Mouse (Mus musculus): ENCODE measurements around the gene Otulinl.
"Not testable (repeated sequence)": the region's sequence is repeated elsewhere in the genome, so short reads cannot be mapped to it uniquely, and the experiment has no call there.

Gene Otulinl

DNA sequence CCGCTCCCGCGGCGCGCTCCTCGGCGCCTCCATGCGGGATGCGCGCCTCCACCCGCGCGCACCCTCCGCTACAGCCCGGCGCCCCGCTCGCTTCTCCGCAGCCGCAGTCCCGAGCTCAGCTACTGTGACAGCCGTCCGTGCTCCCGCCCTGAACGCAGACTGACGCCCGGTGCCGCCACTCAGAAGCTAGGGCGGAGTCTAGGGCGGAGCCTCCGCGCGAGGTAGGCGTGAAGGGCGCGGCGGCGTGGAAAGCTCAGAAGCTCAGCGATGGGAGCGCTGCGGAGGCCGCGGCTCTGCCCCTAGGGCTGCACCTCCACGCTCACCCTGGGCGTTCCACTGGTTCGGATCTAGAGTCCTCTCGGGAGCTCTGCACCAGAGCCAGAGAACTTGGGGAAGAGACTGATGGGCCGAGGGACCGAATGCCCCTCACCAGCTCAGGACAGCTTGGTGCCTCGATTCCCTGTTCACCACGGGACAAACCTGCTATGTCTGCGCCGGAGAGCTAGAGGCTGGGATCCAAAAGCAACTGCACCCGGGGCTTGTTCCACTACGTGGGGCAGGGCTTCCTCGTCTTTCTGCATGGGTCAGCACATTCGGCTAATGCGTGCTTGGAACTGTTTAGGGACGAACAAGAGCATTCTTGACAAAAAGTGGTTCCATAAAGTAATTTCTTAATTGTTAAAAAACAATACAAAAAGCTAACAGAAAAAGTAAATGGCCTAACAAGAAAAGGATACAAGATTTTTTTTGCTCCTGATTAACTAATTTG is at the start of gene Otulinl:
Gene Otulinl (minus strand): TSS at position 161 of the 769 bp plus-strand sequence.
- no peak for DNase-seq (ENCODE audit: extremely low read depth, low read depth)

DNA sequence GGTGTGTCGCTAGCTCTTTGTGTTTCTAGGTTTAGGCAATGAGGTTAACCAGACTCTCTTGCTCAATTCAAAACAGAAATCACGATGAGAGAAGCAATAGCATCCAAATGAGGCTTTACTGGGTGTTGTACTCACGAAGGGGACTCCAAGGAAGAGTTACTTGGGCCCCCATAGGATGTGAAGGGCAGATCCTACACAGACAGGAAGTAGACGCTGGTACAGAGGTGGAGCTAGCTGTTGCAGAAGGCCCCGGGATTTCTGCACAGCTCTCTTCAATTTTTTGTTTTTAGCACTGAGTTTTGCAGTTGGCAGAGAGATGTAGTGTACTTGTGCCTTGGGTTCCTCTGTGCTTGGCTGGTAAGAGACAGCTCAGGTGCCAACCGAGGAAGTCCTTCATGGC is 44.8 kb upstream of the Otulinl start:
- DNase-seq (ENCODE audit: extremely low read depth, low read depth), result no peak

DNA sequence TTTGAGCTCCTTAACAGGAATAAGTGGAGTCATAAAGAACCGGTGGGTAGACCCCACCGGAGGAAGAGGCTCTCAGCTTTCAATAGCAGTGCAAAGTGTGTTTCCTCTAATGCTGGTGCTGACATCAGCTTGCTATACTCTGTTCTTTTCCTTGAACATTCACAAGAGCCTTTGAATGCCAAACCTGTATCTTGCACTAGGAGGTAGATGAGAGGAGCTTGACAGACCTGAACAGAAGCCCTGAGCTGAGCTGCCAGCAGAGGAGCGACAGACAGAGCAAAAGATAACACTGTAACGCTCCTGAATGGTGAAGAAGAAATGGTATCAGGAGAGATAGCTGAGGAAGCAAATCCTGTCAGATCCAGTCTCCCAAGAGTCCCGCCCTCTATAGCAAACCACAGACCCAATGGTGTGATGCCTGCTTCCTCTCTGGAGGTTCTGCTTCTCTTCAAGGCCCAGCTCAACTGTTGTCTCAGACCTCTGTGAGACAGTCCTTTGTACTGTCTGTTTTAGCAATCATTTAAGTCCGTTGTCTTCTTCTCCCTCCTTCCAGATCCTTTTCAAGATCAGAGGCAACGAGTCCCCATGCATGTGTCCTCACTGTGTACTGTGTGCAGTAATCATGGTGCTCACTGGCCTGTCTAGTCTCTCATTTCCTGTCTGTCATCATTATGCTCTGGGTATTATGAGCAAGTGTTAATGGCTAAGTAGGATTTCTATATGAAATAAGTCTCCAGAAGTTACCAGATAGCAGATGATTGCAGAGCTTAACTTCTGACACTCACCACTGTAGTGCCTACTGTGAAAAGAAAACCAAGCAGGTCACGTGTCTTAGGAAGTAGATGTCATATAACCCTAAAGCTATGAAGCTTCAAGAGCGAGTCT is 43.7 kb upstream of the Otulinl start:
- peak; percentile 86 for DNase-seq (ENCODE audit: extremely low read depth, low read depth)

DNA sequence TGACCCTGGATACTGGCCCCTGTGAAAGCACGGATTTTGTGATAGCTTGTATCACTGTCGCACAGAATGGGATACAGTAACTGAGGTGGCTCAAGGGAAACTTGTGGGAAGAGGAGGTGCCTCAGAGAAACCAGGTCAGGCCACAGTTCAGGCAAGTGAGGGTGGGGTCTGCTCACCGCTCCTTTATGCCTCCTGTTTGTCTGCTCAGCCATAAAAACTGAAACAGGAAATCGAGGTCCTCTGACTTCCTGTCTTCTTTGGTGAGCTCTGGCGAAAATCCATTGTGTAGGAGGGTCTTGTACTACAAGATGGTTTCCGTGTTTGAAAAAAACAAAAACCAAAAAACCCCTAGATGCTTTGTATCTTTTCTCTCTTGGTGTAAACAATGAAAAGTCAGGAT is 42.9 kb upstream of the Otulinl start:
- peak; percentile 39 for DNase-seq (ENCODE audit: extremely low read depth, low read depth)

DNA sequence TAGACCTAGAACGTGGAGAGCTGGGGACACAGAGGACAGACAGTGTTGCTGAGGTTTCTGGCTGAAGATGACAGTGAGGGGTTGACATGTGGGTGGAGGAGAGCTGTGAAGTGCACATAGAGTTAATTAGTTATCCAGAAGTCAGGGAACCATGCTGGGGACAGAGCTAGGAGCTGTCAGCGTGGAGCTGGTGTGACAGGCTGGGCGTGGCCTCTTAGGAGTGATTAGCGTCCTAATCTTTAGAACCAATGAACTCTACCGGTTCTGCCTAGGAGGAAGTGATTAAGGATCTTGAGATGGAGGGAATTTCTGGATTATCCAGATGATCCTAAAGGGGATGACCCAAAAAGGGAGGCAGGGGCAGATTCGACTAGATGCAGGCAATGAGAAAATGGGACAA is 42.4 kb upstream of the Otulinl start:
- peak; percentile 52 for DNase-seq (ENCODE audit: extremely low read depth, low read depth)

DNA sequence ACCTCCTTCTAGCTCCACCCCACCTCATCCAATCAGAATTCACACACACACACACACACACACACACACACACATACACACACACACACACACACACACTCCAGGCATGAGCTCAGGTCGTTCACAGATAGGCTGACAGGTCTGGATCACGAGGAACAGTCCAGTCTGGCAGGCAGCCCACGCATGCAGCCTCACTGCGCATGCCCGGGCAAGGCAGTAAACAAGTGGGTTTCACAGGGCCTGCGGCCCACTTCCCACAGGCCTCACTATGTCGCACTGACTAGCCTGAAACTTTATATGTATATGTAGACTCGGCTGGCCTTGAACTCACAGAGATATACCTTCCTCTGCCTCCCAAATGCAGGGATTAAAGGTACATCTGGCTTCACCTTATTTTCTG is 38.9 kb upstream of the Otulinl start:
- not testable (repeated sequence) for DNase-seq (ENCODE audit: extremely low read depth, low read depth)

DNA sequence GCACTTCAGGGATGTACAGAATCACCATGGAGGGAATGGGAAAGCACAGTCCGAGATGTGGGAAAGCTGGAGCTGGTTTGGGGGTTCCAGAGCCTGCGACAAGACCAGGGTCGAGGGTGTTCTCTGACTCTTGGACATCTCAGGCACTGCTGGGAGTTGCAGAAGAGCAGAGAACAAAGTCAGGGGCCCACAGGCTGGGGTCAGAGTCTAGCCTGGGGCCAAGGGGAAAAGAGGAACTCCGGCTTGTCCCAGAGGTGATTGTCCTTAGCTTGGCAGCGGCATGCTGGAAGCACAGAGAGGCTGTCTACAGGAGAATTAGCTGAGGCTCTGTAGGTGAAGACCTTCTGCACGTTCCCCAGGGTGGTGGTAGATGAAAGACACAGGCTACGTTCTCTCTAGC is 37.3 kb upstream of the Otulinl start:
- DNase-seq (ENCODE audit: extremely low read depth, low read depth), result no peak

DNA sequence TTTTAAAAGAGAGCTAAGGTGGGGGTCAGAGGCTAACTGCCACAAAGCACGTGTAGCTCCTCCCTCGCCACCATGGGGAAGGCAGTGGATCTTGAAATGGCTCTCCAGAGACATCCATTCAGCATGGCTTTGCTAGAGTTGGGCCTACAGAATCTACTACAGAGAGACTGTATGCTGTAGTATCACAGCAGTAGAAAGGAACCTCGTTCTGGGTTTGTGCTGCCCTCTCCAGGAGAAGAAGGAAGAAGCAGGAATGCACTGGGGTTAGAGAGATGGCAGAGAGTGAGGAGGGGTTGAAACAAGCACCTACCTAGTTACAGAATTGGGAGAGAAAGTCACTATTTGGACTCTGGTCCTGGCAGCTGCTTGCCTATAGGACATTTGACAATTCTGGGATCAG is 34.0 kb upstream of the Otulinl start:
- peak; percentile 33 for DNase-seq (ENCODE audit: extremely low read depth, low read depth)

DNA sequence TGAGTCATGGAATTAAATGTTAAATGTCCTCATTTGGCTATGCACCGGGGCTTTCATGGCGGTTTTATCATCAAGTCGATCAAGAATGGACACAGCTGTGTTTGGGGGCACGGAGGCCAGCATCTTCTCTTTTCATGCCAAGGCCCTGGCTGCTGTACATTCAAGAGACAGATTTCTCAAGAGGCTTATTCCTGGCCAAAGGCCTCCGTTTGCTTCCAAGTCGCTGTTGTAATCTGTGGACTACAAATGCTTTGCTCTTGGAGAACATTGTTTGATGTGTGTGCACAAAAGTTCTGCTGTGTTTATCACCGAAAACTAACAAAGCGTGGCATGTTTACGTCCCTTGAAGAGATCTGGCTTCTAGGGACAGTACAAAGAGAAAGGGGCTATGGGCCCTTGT is 29.3 kb upstream of the Otulinl start:
- no peak for DNase-seq (ENCODE audit: extremely low read depth, low read depth)

DNA sequence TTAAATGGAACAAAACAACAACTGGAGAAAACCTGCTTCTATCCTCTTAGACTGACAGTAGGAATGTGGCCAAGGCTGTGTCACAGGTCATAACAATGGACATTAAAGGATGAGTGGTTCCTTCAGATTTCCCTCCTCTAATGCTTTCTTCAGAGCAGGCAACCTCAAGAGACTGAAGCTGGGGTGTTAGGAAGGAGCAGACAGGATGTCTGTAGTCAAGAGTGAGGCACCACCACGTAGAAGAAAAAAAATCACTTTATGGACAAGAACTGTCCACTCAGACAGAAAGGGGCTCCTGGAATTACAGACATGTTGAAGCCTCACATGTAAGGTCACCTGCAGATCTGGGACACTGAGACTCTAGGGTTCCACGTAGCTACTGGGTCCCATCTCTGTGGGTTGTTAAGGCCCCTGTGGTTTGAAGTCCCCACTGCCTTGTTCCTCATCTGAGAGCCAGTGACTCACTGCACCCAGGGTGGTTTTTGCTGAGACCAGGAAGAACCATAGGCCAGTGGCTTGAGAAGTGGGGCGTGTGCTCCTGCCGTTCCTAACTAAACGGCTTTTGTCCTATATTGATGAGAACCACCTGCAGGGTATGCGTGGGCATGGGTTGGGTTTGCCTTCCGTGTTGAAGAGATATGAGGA is 27.7 kb upstream of the Otulinl start:
- DNase-seq (ENCODE audit: extremely low read depth, low read depth), result no peak

DNA sequence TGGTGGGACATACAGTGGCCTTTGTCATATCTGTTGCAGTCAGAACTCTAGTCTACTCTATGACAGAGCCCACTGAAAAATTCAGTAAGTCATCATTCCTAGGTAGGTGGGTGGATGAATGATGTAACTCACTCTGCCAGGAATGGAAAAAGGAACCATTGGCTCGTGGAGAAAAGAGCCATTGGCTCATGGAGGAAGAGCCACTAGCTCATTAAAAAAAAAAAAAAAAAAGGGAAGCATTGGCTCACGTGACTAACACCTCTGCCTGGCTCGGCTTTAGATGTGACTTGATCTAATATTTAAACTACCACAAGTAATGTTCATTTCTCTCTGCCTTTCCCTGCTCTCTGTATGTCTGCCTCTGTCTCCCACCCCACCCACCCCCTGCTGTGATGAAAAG is 27.1 kb upstream of the Otulinl start:
- peak; percentile 50 for DNase-seq (ENCODE audit: extremely low read depth, low read depth)

DNA sequence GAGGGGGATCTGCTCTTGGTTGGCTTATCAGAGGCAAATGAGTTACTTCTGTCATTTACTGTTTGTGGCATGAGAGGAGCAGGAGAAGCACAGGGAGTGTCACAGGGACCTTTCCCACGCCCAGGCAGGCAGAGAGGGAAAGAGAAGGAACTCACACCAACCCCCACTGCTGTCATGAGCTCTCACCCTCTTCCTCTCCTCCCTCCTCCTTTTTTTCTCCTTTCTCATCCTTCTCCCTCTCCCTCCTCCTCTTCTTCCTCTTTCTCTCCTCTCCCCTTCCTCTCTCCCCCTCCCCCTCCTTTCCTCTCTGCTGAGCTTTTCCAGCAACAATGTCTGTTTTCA is 21.6 kb upstream of the Otulinl start:
- peak; percentile 18 for DNase-seq (ENCODE audit: extremely low read depth, low read depth)

DNA sequence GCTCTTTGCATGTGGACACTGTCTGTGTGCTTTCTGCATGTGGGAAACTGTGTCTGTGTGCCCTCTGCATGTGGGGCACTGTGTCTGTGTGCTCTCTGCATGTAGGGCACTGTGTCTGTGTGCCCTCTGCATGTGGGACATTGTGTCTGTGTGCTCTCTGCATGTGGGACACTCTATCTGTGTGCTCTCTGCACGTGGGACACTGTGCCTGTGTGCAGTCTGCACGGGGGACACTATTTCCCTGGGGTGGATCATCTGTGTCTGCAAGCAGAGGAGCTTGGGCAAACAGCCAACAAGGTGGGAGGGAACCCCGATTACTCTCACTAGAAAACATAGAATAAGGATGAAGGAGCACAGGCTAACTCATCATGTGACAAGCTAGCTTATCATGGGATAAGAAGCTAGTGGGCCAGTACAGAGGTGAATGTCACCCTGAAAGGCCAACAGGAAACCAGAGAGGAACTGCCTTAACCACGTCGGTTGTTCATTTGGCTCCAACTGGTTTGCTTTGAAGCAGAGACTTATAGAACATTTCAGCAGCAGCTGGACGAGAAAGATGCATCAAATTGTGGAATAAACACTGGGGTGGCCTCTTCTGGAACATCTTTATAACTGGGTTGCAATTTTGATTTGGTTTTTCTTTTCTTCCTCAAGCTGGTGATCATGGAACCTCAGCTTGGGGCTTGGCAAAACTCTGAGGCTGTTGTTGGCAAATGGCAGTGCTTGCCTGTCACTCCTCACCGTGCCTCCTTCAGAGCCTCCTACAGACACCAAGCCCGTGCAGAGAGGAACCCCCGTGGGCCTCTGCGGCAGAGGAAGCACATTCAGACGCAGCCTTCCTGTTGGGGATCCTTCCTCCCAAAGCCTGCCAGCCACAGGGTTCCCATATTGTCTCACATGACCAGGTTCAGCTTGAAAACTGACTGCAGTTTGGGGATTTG is 20.9 kb upstream of the Otulinl start:
- DNase-seq (ENCODE audit: extremely low read depth, low read depth), result peak; percentile 38

DNA sequence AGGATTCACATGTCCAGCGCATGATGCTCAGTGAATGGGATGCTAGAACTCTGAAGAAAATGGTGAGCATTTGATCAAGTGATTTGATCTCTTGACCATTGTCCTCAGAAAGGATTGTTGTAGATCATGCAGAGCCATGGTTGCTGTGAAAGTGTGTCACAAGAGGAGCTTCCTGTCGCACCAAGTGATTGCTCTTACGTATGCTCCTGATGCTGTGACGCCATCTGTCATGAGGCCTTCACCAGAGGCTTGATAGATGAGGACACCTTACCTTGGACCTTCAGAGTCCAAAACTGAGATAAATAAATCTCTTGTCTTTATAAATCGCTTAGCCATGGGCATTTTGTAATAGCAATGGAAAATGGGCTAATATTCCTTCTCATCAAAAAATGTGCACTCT is 16.3 kb upstream of the Otulinl start:
- no peak for DNase-seq (ENCODE audit: extremely low read depth, low read depth)

DNA sequence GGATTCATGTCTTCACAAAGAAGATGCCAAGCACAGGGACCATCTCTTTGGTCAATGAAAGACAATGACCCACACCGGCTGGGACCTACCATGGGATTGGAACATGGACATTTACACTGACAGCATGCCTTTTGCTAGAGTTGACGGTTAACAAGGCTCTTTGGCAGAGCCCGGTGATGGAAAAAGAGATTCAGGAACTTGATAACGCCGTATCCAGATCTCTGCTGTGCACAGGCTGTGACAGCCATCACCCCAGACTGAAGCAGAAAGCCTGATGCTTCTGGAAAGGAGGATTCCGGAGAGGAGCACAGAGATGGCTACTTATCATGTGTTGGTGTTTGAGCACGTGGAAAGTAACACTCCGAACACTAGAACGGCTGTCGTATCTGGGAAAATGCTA is 11.9 kb upstream of the Otulinl start:
- DNase-seq (ENCODE audit: extremely low read depth, low read depth), result no peak

DNA sequence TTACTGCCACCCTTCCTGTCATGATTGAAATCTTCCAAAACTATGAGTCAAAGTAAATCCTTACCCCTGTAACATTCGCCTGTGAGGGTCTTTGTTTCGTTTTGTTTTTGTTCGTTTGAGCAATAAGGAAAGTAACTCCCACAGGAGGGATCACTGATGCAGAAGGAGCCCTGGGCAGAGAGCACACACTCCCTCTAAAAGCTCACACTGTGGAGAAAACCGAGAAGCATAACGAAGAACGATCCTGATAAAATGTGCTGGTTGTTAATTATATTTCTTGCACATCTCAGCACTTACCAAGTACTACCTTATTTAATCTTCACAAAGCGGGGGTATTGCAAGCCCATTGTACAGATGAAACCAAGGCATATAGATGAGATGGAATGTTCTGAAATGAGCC is 10.8 kb upstream of the Otulinl start:
- DNase-seq (ENCODE audit: extremely low read depth, low read depth), result no peak

DNA sequence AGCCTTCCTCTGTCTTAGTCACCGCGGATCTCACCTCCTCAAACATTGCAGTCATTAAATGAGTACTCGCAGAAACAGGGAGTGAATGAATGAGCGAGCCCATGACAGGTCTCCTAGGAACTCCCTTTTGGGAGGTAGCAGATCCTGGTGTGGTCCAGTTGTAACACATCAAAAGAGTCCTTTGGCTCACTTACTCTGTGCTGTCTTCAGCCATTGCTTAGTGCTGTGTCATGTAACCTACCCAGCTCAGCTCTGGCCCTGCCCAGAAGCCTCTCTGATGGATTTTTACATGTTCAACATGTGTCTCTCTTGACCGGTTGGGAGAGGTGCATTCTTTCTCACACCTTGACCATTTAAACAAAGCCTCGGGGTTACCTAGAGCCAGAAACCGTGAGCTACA is 9.8 kb upstream of the Otulinl start:
- DNase-seq (ENCODE audit: extremely low read depth, low read depth), result no peak

DNA sequence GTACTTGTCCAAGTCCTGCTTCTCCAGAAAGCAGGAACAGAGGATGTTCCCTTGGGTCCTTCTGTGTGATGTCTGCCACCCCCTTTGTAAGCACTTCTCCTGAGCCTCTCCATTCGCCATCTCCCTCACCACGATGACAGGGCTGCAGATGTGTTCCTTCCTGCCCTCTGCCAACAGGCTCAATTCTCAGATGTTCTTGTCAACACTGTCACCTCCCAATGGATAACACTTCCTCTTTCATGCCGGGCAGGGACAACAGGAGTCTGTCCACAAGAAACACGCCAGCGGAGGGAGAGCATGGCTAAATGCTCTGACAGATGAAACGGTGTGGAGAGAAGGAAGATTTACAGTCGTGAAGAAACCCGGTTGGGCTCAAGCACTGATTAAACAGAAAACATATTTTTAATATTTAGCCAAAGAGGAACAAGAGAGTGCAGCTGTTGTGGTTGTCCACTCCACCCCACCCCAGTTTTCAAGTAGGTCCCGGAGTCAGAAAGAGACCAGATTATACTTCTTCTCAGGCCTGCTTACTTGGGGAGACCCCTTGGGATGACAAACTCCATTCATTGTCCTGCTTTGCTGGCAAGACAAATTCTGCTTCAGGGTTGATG is 6.8 kb upstream of the Otulinl start:
- no peak for DNase-seq (ENCODE audit: extremely low read depth, low read depth)

DNA sequence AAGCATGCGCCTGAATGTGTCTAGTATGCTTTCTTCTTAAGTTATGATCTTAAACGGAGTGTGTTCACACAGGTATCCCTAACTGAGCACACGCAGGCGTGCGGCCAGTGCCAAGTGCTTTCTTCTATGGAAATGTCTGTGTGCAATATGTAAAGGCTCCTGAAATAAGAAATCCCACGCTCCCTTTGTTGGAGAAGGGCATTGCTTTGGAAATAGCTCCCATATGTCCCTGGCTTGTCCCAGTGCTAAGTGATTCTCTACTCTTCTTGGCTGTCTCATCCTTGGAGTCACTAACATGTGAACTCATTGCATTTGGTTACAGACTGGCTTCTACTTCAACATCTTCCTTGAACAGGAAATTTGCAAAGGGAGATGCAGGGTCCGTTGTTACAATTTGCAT is 3.4 kb upstream of the Otulinl start:
- DNase-seq (ENCODE audit: extremely low read depth, low read depth), result no peak

DNA sequence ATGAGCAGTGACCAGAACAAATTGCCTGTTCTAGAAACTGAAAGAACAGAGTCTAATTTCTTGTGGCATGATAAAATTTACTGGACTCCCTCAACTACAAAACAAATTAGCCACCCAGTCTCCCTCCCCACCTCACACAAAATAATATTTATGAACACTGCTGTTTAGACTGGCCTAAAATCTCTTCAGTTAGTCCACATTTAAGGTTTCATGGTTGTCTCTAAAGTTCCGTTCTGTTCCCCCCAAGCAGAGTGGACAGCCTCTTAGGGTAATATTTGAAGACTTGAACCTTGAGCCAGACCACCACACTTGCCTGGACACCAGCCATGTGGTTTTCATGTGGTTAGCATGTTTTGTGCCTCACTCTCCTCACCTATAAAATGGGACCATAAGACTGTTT is 1.8 kb upstream of the Otulinl start:
- no peak for DNase-seq (ENCODE audit: extremely low read depth, low read depth)

DNA sequence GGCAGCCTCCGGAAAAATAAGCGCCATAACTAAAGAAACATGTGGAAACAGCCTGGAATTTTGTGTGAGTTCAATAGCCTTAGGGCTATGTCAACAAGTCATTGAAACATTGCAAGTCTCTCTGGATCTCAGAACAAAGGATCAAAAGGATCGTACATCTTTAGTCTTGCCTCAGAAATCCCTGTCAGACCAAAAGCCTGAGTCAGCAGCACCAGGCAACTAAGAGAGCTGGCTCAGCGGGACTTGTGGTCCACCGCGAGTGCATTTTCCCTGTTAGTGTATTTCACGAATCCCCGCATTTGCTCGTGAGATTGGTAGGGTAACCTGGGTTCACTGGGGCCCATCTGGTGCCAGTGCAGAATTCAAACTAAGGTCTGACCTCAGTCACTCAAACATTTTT is 1.2 kb upstream of the Otulinl start:
- DNase-seq (ENCODE audit: extremely low read depth, low read depth), result no peak
